Mouse (Mus musculus) layer of hippocampus, postnatal 36 days (tissue): ENCODE results near the gene Vsig10. TPM values are rescaled to one million over a fixed set of nuclear protein-coding genes. Genes with fewer than 3 reads are reported as not detected.
"Not testable (repeated sequence)": the region's sequence is repeated elsewhere in the genome, so short reads cannot be mapped to it uniquely, and the experiment has no call there.

Experiments
- DNase-seq, 2 experiments: peaks; one replicate each; pipeline ENCODE4 v3.0.0; 2022
- total RNA-seq, 2 experiments: library from RNA; stranded (reverse); gene quantifications; 2 replicates each; pipeline ENCODE4 v1.2.3; 2021

The Vsig10 gene
- total RNA-seq: 1 to 10 TPM; 1.9 to 2.6 TPM

GRCm38 (mm10) chr5:117318741-117319629, at the start of gene Vsig10:
Gene Vsig10, plus strand, starts transcription at chr5:117319083.
- peak; percentile 43 to 54 for DNase-seq

- no peak for DNase-seq
Measured at GRCm38 (mm10) chr5:117269395-117269794, 49.5 kb upstream of the Vsig10 start.

- DNase-seq: peak; percentile 60 to 64
Measured at GRCm38 (mm10) chr5:117271945-117272344, 46.9 kb upstream of the Vsig10 start.

GRCm38 (mm10) chr5:117274817-117275216, 44.1 kb upstream of the Vsig10 start:
- no peak for DNase-seq

- DNase-seq: no peak
Measured at GRCm38 (mm10) chr5:117277784-117278183, 41.1 kb upstream of the Vsig10 start.

- DNase-seq: no peak
Measured at GRCm38 (mm10) chr5:117278809-117279668, 39.8 kb upstream of the Vsig10 start.

GRCm38 (mm10) chr5:117279669-117280050, 39.2 kb upstream of the Vsig10 start:
- no peak for DNase-seq

GRCm38 (mm10) chr5:117281536-117281935, 37.3 kb upstream of the Vsig10 start:
- DNase-seq: no peak

GRCm38 (mm10) chr5:117282360-117282759, 36.5 kb upstream of the Vsig10 start:
- no peak for DNase-seq

- peak; percentile 52 to 64 for DNase-seq
Measured at GRCm38 (mm10) chr5:117284029-117284428, 34.9 kb upstream of the Vsig10 start.

GRCm38 (mm10) chr5:117284682-117285081, 34.2 kb upstream of the Vsig10 start:
- no peak for DNase-seq

GRCm38 (mm10) chr5:117285266-117285665, 33.6 kb upstream of the Vsig10 start:
- DNase-seq: no peak

GRCm38 (mm10) chr5:117286286-117286685, 32.6 kb upstream of the Vsig10 start:
- DNase-seq: no peak

GRCm38 (mm10) chr5:117286831-117287822, 31.8 kb upstream of the Vsig10 start, which contains the start of gene Pebp1:
Gene Pebp1, minus strand, starts transcription at chr5:117287625.
- peak; percentile 92 to 93 for DNase-seq

- no peak for DNase-seq
Measured at GRCm38 (mm10) chr5:117289646-117290045, 29.2 kb upstream of the Vsig10 start.

GRCm38 (mm10) chr5:117290081-117290480, 28.8 kb upstream of the Vsig10 start:
- DNase-seq: no peak

- DNase-seq: no peak
Measured at GRCm38 (mm10) chr5:117291312-117291711, 27.6 kb upstream of the Vsig10 start.

GRCm38 (mm10) chr5:117292547-117292946, 26.3 kb upstream of the Vsig10 start:
- DNase-seq: no peak

- not testable (repeated sequence) for DNase-seq
Measured at GRCm38 (mm10) chr5:117293776-117294175, 25.1 kb upstream of the Vsig10 start.

- DNase-seq: no peak
Measured at GRCm38 (mm10) chr5:117295011-117295410, 23.9 kb upstream of the Vsig10 start.

- no peak for DNase-seq
Measured at GRCm38 (mm10) chr5:117302899-117303298, 16.0 kb upstream of the Vsig10 start.
